Mouse (Mus musculus): ENCODE results near the gene 1700012B09Rik. TPM values are rescaled to one million over a fixed set of nuclear protein-coding genes. Genes with fewer than 3 reads are reported as not detected.

Gene 1700012B09Rik
- total RNA-seq (2021), result not detected

DNA sequence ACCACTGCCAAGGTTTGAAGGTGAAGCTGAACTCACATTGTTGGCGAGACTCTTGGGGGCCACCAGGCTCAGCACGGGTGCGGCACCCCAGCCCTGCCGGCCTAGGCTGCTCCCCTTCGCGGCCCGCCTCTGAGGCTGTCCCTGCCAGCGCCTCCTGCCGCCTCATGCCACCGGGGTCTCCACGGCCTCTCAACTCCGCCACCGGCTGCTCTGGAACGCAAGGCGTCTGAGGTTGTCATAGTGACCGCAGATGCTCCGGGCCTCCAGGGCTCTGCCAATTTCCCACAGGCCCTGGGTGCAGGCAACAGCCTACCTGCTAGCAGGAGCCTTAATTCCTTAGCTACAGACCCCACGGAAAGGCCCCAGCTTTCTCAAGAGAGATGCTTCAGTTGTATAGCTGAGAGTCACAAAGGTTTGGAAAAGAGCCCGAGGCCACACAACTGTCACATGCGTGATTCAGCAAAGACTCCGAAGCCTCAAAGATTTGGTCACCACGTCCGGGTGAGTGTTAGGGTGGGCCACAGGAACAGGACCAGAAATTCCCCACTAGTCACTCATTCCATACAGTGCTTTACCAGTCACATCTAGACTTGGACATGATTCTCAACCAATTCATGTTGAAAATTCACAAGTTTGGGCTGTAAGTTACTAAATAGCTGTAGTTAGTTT lies at the start of gene 1700012B09Rik:
Gene 1700012B09Rik (minus strand): TSS at position 228 of the 669 bp plus-strand sequence.
- intact Hi-C loops (cut with DNase I), result loop anchor here (5.0 kb wide), 2 partner anchors 246 to 441 kb away; no protein-coding TSS in a partner anchor
- DNase-seq (ENCODE audit: low spot score in 2 of 2), result no peak

DNA sequence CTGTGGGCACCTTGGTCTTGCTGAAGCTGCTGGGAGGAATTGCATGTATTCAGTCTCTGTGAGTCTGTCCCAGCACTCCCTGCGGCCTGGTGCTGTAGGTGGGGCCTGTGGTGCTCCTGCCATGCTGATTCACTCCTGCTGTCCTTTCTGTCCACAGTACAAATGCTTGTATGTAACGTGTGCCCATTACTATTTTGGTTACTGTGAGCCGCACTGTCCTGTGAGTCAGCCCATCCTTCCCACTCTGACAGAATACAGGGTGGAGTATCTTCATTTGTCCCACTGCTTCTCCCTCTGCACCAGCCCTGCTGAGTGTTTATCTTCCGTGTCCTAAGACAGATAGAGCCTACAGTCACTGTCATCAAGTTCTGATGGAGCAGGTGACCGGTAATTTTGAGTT lies 39.3 kb upstream of the 1700012B09Rik start:
- peak; percentile 33 to 42 for DNase-seq (ENCODE audit: low spot score in 2 of 2)
- intact Hi-C loops (cut with DNase I), result no loop called here

GRCm38 (mm10) chr9:14806786-14807185 lies 36.0 kb upstream of the 1700012B09Rik start:
- intact Hi-C loops (cut with DNase I), result no loop called here
- DNase-seq (ENCODE audit: low spot score in 2 of 2), result no peak

DNA sequence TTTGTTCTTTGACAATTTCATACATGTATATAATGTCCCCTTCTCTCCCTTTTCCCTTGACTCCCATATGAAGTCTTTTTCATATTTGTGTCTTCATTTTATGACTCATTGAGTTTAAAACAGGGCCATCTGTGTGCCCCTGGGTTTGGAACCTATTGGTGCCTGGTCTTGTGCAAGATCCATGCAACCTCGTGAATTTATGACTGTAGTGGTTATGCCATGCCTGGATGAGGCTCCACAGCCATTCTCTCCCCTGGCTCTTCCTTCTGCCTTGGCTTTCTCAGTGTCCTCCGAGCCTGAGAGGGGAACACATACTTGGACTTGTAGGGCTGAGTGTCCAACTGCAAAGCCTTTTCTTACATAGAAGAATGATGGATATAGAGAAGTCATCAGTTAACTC lies 34.9 kb upstream of the 1700012B09Rik start:
- no peak for DNase-seq (ENCODE audit: low spot score in 2 of 2)
- intact Hi-C loops (cut with DNase I), result no loop called here

GRCm38 (mm10) chr9:14787356-14787755 lies 16.5 kb upstream of the 1700012B09Rik start:
- no peak for DNase-seq (ENCODE audit: low spot score in 2 of 2)
- intact Hi-C loops (cut with DNase I), result no loop called here

DNA sequence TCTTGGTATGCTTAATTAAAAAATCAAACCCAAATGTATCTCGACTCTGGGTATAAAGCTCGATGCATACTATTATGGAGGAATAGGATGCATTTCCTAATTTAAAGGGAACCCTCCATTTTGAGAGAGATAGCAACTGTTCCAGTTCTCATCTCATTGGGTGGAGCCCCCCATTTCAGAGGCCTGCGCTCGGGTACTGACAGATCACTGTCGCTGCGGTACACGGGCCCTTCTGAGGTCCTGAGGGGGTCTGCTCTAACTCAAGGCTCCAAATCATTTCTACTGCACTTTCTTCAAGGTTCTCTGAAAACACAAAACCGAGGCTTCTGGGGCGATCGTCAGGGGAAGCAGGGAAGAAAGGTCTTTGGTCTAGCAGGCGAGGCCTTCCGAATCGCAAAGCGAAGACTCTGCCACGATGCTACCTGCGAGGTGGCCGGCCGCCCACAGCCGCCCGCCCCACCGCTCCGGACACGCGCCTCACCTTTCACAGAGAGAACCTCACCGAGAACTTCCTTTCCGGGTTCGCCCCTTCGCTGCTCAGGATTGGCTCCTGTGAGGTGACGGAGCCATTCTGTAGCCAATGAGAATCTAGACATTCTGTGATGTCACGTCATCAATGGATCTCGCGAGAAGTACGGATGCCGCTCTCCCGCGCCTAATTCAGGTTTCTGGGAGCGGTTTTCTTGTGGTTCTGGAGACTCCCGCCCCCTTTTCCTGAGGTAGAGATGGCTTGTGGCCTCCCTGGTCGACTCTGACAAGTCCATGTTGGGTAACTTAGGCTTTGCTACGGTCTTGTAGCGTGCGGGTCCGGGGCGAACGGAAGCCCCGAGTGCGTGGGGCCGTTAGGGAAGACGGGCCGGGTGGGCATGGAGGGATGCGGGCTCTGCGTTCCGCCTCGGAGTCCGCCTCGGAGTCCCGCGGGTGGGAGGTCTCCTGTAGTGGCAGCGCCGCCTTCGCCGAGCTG lies 13.5 kb upstream of the 1700012B09Rik start, which contains the start of the genes Mre11a and Ankrd49:
Gene Mre11a (plus strand): TSS at position 616 of the 964 bp plus-strand sequence.
Gene Ankrd49 (minus strand): TSS at position 818 of the 964 bp plus-strand sequence.
- intact Hi-C loops (cut with DNase I), result no loop called here
- peak; percentile 91 to 94 for DNase-seq (ENCODE audit: low spot score in 2 of 2)

DNA sequence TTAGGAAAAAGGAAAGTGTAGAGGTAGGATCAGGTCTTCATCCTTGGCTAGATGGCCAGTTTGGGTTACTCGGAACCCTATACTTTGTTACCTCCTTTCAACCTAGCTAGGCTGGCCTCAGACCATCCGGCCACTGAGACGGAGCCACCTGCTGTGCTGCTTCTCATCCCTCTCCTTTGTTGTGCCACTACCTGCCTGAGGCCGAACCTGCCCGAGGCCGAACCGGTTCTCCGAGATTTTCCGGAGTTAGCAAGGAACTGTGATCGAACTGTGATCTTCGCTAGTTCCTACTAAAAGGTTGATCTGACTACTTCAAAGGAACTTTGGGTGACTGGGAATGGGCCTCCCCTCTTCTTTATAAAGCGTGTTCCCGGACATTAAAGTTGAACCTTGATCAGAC lies 7.5 kb upstream of the 1700012B09Rik start:
- intact Hi-C loops (cut with DNase I), result no loop called here
- DNase-seq (ENCODE audit: low spot score in 2 of 2), result no peak

- intact Hi-C loops (cut with DNase I), result loop anchor here (5.0 kb wide), 2 partner anchors 243 to 438 kb away; no protein-coding TSS in a partner anchor
- no peak for DNase-seq (ENCODE audit: low spot score in 2 of 2)
Measured at GRCm38 (mm10) chr9:14773813-14774212, 3.0 kb upstream of the 1700012B09Rik start.

GRCm38 (mm10) chr9:14772074-14772473 lies 1.2 kb upstream of the 1700012B09Rik start:
- no peak for DNase-seq (ENCODE audit: low spot score in 2 of 2)
- intact Hi-C loops (cut with DNase I), result loop anchor here (5.0 kb wide), 2 partner anchors 245 to 440 kb away; no protein-coding TSS in a partner anchor

GRCm38 (mm10) chr9:14769811-14770210 lies 1.0 kb downstream of the 1700012B09Rik start:
- intact Hi-C loops (cut with DNase I), result loop anchor here (5.0 kb wide), 3 partner anchors 247 to 442 kb away; no protein-coding TSS in a partner anchor

DNA sequence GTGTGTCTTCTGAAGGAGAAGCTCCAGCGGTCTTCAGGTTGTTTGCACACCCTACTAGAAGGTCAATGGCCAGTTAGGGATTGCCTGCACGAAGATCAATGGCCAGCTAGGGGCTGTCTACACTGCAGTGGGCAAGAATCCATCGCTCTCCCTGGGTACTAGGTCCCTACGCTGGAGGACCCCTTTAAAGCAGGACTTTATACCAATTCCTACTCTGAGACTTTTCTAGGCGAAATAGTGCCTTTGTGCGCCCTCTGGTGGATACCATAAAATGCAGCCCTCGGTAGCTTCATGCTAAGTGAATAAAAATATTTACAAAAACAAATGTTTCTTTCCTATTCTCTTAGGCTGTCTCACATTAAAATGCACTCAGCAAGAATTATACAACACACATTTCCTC lies 6.1 kb downstream of the 1700012B09Rik start:
- intact Hi-C loops (cut with DNase I), result loop anchor here (5.0 kb wide), 1 partner anchor 242 kb away; no protein-coding TSS in a partner anchor

More at GRCm38 (mm10) chr9:14769811-14770210, 1.0 kb downstream of the 1700012B09Rik start:
- no peak for DNase-seq (ENCODE audit: low spot score in 2 of 2)

DNA sequence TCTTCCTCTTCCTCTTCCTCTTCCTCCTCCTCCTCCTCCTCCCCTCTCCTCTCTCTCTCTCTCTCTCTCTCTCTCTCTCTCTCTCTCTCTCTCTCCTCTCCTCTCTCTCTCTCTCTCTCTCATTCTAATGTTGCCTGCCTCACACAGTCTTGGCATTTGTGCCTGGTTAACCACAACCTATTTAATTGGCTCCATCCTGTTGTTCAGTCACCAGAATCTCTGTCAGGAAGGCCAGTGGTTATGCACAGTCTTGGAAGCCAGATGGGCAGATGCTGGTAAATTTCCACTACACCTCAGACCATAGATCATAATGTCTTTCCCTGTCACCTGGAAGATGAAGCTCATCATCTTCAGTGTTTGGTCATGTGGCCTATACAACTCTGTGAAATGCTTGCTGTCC lies 11.6 kb downstream of the 1700012B09Rik start:
- intact Hi-C loops (cut with DNase I), result no loop called here
- no peak for DNase-seq (ENCODE audit: low spot score in 2 of 2)

More for the DNA sequence above, 6.1 kb downstream of the 1700012B09Rik start:
- DNase-seq (ENCODE audit: low spot score in 2 of 2), result peak in 1 of 2 experiments; percentile 32

- no peak for DNase-seq (ENCODE audit: low spot score in 2 of 2)
- intact Hi-C loops (cut with DNase I), result no loop called here
Measured at GRCm38 (mm10) chr9:14758590-14758989, 12.2 kb downstream of the 1700012B09Rik start.

- DNase-seq (ENCODE audit: low spot score in 2 of 2), result no peak
- intact Hi-C loops (cut with DNase I), result no loop called here
Measured at GRCm38 (mm10) chr9:14754469-14754868, 16.4 kb downstream of the 1700012B09Rik start.

GRCm38 (mm10) chr9:14753947-14754346 lies 16.9 kb downstream of the 1700012B09Rik start:
- intact Hi-C loops (cut with DNase I), result no loop called here
- no peak for DNase-seq (ENCODE audit: low spot score in 2 of 2)

DNA sequence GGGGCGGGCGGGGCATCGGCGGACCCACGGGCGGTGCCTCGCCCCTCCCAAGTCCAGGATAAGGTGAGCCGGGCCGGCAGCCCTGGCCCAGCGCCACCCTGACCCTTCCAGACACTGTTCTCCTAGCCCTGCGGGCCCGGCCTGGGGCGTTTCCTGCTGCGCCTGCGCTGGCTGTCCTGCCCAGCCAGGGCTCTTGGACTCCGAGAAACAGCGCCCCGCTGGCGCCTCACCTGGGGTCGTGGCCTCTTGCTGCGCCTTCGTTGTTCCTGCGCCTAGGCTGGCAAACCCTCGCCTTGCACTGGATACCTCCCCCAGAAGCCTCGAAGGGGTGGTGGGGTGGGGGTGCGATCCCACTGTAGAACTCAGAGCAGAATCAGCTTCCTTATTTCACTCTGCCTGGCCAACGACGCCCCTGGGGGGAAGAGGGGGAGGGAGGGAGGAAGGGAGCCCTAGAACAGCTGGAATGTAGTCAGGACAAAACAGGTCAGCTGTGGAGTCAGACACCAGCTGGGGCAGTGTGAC lies 18.8 kb downstream of the 1700012B09Rik start, which contains the start of gene Fut4:
Gene Fut4 (minus strand): TSS at position 393 of the 522 bp plus-strand sequence.
- intact Hi-C loops (cut with DNase I), result no loop called here
- no peak for DNase-seq (ENCODE audit: low spot score in 2 of 2)

DNA sequence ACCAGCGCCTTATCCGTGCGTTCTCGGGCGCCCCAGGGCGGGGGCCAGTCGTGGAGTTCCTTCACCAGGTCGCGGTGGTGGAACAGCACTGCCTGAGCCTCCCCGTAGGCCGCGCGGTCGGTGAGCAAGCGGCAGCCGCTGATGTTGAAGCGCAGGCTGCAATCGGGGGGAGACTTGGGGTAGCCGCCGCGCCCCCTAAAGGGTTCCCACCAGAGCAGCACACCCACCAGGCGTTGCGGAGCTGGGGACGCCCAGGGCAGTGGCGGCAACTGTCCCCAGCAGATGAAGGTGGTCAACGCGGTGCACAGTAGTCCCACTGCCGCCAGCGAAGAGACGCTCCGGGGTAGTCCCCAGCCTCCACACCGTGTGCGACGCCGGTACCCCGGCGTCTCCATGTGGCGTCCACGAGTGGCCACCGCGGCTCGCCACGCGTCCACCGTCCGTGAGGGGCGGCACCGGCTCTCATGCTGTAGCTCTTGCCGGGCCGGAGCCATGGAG lies 19.3 kb downstream of the 1700012B09Rik start:
- no peak for DNase-seq (ENCODE audit: low spot score in 2 of 2)
- intact Hi-C loops (cut with DNase I), result no loop called here

GRCm38 (mm10) chr9:14750901-14751502 lies 19.8 kb downstream of the 1700012B09Rik start:
- DNase-seq (ENCODE audit: low spot score in 2 of 2), result no peak
- intact Hi-C loops (cut with DNase I), result no loop called here
